Mouse (Mus musculus) myocyte (in vitro differentiated cells): ENCODE data around the gene Txnrd1.

Experiments used
- CEBPB ChIP-seq: IDR thresholded peaks from 2 replicates; pipeline ENCODE4 v1.6.1; 2011; ENCODE audit warnings: mild to moderate bottlenecking, moderate library complexity; ENCODE audit not compliant: poor library complexity, insufficient read depth, severe bottlenecking
- E2F4 ChIP-seq: IDR thresholded peaks from one replicate; pipeline ENCODE4 v1.6.1; 2011; ENCODE audit warnings: mild to moderate bottlenecking, control low read depth, moderate library complexity; ENCODE audit not compliant: insufficient read depth
- MAX ChIP-seq: IDR thresholded peaks from one replicate; pipeline ENCODE4 v1.6.1; 2011; ENCODE audit warnings: low read depth, mild to moderate bottlenecking, control low read depth
- MYOD1 ChIP-seq, 3 experiments: IDR thresholded peaks; one replicate each; pipeline ENCODE4 v1.6.1; 2011; ENCODE audit warnings: control low read depth in 2 of 3, low read depth in 2 of 3, mild to moderate bottlenecking in 2 of 3, moderate library complexity in 1 of 3; ENCODE audit not compliant: insufficient read length in 2 of 3, control insufficient read depth in 1 of 3
- MYOG ChIP-seq, 3 experiments: IDR thresholded peaks; one replicate each; pipeline ENCODE4 v1.6.1; 2011; ENCODE audit warnings: control low read depth in 2 of 3, low read depth in 2 of 3, mild to moderate bottlenecking in 2 of 3; ENCODE audit not compliant: insufficient read length in 2 of 3, control insufficient read depth in 1 of 3, insufficient read depth in 1 of 3
- POLR2A ChIP-seq: IDR thresholded peaks from one replicate; pipeline ENCODE4 v1.6.1; 2011; ENCODE audit warnings: low read depth, mild to moderate bottlenecking, control low read depth, moderate library complexity; ENCODE audit not compliant: insufficient read length
- POLR2AphosphoS2 ChIP-seq: IDR thresholded peaks from one replicate; pipeline ENCODE4 v1.6.1; 2011; ENCODE audit warnings: low read depth, control low read depth; ENCODE audit not compliant: insufficient read length
- REST ChIP-seq: IDR thresholded peaks from one replicate; pipeline ENCODE4 v1.6.1; 2011; ENCODE audit warnings: mild to moderate bottlenecking, control low read depth, moderate library complexity; ENCODE audit not compliant: insufficient read depth, insufficient read length
- TCF12 ChIP-seq: IDR thresholded peaks from one replicate; pipeline ENCODE4 v1.6.1; 2011; ENCODE audit warnings: mild to moderate bottlenecking, control low read depth; ENCODE audit not compliant: poor library complexity, insufficient read depth, severe bottlenecking
- TCF3 ChIP-seq: IDR thresholded peaks from one replicate; pipeline ENCODE4 v1.6.1; 2011; ENCODE audit warnings: low read depth, control low read depth; ENCODE audit not compliant: insufficient read length
- USF1 ChIP-seq: IDR thresholded peaks from one replicate; pipeline ENCODE4 v1.6.1; 2011; ENCODE audit warnings: low read depth, mild to moderate bottlenecking, control low read depth, moderate library complexity

GRCm38 (mm10) chr10:82876076-82876796 lies 42.5 kb downstream of the Txnrd1 start:
- TF ChIP-seq E2F4 (no peak), MAX (no peak), TCF12 (no peak), TCF3 (no peak), POLR2A (no peak), USF1 (no peak), MYOG (IDR thresholded peaks at IDR 0.05; ENCODE audit: control insufficient read depth in 1 of 3, insufficient read depth in 1 of 3, insufficient read length in 2 of 3, low read depth in 2 of 3) (no peak), CEBPB (no peak), MYOD1 (IDR thresholded peaks at IDR 0.05; ENCODE audit: control insufficient read depth in 1 of 3, insufficient read length in 2 of 3, low read depth in 2 of 3) (no peak), POLR2AphosphoS2 (no peak), REST (no peak)
